Mouse (Mus musculus) neural tube, embryonic 15.5 days (tissue): ENCODE measurements around the gene Spint4. TPM values are rescaled to one million over a fixed set of nuclear protein-coding genes. Genes with fewer than 3 reads are reported as not detected.
A peak's percentile ranks its signal among the peaks of the same experiment; 100 is the strongest.

Source experiments
- ATAC-seq: fragments of 200-750 bp; cut with Nextera tagmentation; 2 replicates; pipeline ENCODE4 v1.8.0; 2017; ENCODE audit warnings: mild to moderate bottlenecking, moderate TSS enrichment, moderate library complexity; ENCODE audit not compliant: low FRiP score
- H3K27ac ChIP-seq: fragments of 300-500 bp; sonication (generic); replicated peaks from 2 replicates; pipeline ENCODE4 v1.5.1; 2015; ENCODE audit warnings: mild to moderate bottlenecking, inconsistent platforms
- H3K27me3 ChIP-seq: fragments of 300-500 bp; sonication (generic); replicated peaks from 2 replicates; pipeline ENCODE4 v1.6.1; 2015; ENCODE audit warnings: inconsistent platforms
- H3K36me3 ChIP-seq: fragments of 300-500 bp; sonication (generic); 2 replicates; pipeline ENCODE4 v1.6.1; 2015; ENCODE audit warnings: inconsistent platforms
- H3K4me1 ChIP-seq: fragments of 300-500 bp; sonication (generic); 2 replicates; pipeline ENCODE4 v1.6.1; 2015; ENCODE audit warnings: inconsistent platforms
- H3K4me2 ChIP-seq: fragments of 300-500 bp; sonication (generic); 2 replicates; pipeline ENCODE4 v1.6.1; 2015; ENCODE audit warnings: inconsistent platforms, mild to moderate bottlenecking, moderate library complexity
- H3K4me3 ChIP-seq: fragments of 300-500 bp; sonication (generic); replicated peaks from 2 replicates; pipeline ENCODE4 v1.5.1; 2015; ENCODE audit warnings: mild to moderate bottlenecking, inconsistent platforms
- H3K9ac ChIP-seq: fragments of 300-500 bp; sonication (generic); replicated peaks from 2 replicates; pipeline ENCODE4 v1.6.1; 2015; ENCODE audit warnings: mild to moderate bottlenecking, inconsistent platforms
- H3K9me3 ChIP-seq: fragments of 300-500 bp; sonication (generic); replicated peaks from 2 replicates; pipeline ENCODE4 v1.6.1; 2016; ENCODE audit warnings: inconsistent platforms
- WGBS: fragments of 180-500 bp; shearing (Covaris S2); methylation state at CpG from one replicate; pipeline ENCODE4 v1.1.7; 2015; ENCODE audit warnings: mixed read lengths; 5-methylcytosine and 5-hydroxymethylcytosine counted together
- polyA plus RNA-seq: library from polyadenylated mRNA; unstranded; fragments of >200 nt; fragmentation: Nextera tagmentation; extraction: Ambion mirVana; gene quantifications from 2 replicates; pipeline ENCODE4 v1.2.1, GENCODE M21; 2015

Gene Spint4
- polyA plus RNA-seq, result not detected in 2 replicates

- WGBS, result 72% methylated on average over 4 of the region's 4 CpGs
- Histone ChIP-seq H3K4me2 (no peak within 1 kb of the TSS), H3K36me3 (no peaks in the 10 kb centered on the region), H3K4me3 (no peak within 1 kb of the TSS), H3K9me3 (no peaks in the 10 kb centered on the region), H3K27ac (no peak within 1 kb of the TSS), H3K27me3 (no peaks in the 10 kb centered on the region), H3K9ac (no peak within 1 kb of the TSS), H3K4me1 (no peaks in the 10 kb centered on the region)
- ATAC-seq, result no peak
These were observed at the start of gene Spint4 for GRCm38 (mm10) chr2:164698201-164698600. TSS of gene Spint4 (plus strand) at chr2:164698501.

GRCm38 (mm10) chr2:164655858-164656257, 42.4 kb upstream of the Spint4 start, which contains the start of gene Wfdc10:
TSS of gene Wfdc10 (plus strand) at chr2:164656046.
- no peak for ATAC-seq

GRCm38 (mm10) chr2:164656483-164656882, 41.8 kb upstream of the Spint4 start, which contains the start of gene Wfdc9:
TSS of gene Wfdc9 (minus strand) at chr2:164656583.
- Histone ChIP-seq H3K27ac (no peak within 1 kb of the TSS), H3K4me2 (no peak within 1 kb of the TSS), H3K4me1 (no peaks in the 10 kb centered on the region), H3K4me3 (no peak within 1 kb of the TSS), H3K27me3 (no peaks in the 10 kb centered on the region), H3K9ac (no peak within 1 kb of the TSS), H3K9me3 (no peaks in the 10 kb centered on the region), H3K36me3 (no peaks in the 10 kb centered on the region)
- whole genome bisulfite sequencing, result 90% methylated on average over 9 of the region's 9 CpGs
- no peak for ATAC-seq

More at GRCm38 (mm10) chr2:164655858-164656257, 42.4 kb upstream of the Spint4 start, which contains the start of gene Wfdc10:
- Histone ChIP-seq H3K4me2 (no peak within 1 kb of the TSS), H3K36me3 (no peaks in the 10 kb centered on the region), H3K4me3 (no peak within 1 kb of the TSS), H3K9me3 (no peaks in the 10 kb centered on the region), H3K27ac (no peak within 1 kb of the TSS), H3K9ac (no peak within 1 kb of the TSS), H3K27me3 (no peaks in the 10 kb centered on the region), H3K4me1 (no peaks in the 10 kb centered on the region)
- 17% methylated on average over 11 of the region's 11 CpGs for WGBS

GRCm38 (mm10) chr2:164664851-164665250, 33.5 kb upstream of the Spint4 start:
- ATAC-seq, result no peak
- Histone ChIP-seq H3K9me3 (no peaks in the 10 kb centered on the region), H3K27ac (no peak overlapping the region), H3K36me3 (no peaks in the 10 kb centered on the region), H3K4me2 (no peak overlapping the region), H3K27me3 (no peaks in the 10 kb centered on the region), H3K4me1 (no peaks in the 10 kb centered on the region), H3K9ac (no peak overlapping the region), H3K4me3 (no peak overlapping the region)
- 88% methylated on average over 7 of the region's 7 CpGs for WGBS

- H3K36me3 ChIP-seq, result no peaks in the 10 kb centered on the region
- 81% methylated on average over 5 of the region's 5 CpGs for WGBS
- no peak overlapping the region for H3K4me3 ChIP-seq
- no peaks in the 10 kb centered on the region for H3K4me1 ChIP-seq
- no peak overlapping the region for H3K27ac ChIP-seq
- no peak overlapping the region for H3K9ac ChIP-seq
- no peak for ATAC-seq
- H3K27me3 ChIP-seq, result no peaks in the 10 kb centered on the region
- H3K4me2 ChIP-seq, result no peak overlapping the region
- H3K9me3 ChIP-seq, result no peaks in the 10 kb centered on the region
These were observed 28.0 kb upstream of the Spint4 start for GRCm38 (mm10) chr2:164670261-164670660.

GRCm38 (mm10) chr2:164670938-164671337, 27.4 kb upstream of the Spint4 start:
- Histone ChIP-seq H3K4me1 (no peaks in the 10 kb centered on the region), H3K9ac (no peak overlapping the region), H3K9me3 (no peaks in the 10 kb centered on the region), H3K27me3 (no peaks in the 10 kb centered on the region), H3K4me3 (no peak overlapping the region), H3K27ac (no peak overlapping the region), H3K36me3 (no peaks in the 10 kb centered on the region), H3K4me2 (no peak overlapping the region)
- ATAC-seq, result no peak
- 14% methylated on average over 1 of the region's 1 CpGs for WGBS

GRCm38 (mm10) chr2:164673987-164674386, 24.3 kb upstream of the Spint4 start, which contains the start of gene Wfdc11:
TSS of gene Wfdc11 (minus strand) at chr2:164674087.
- Histone ChIP-seq H3K4me3 (no peak within 1 kb of the TSS), H3K4me1 (peaks cover 5% of the 10 kb centered on the region), H3K27me3 (no peaks in the 10 kb centered on the region), H3K9ac (no peak within 1 kb of the TSS), H3K4me2 (no peak within 1 kb of the TSS), H3K36me3 (no peaks in the 10 kb centered on the region), H3K27ac (no peak within 1 kb of the TSS), H3K9me3 (no peaks in the 10 kb centered on the region)
- ATAC-seq, result no peak
- WGBS, result 87% methylated on average over 7 of the region's 7 CpGs

- whole genome bisulfite sequencing, result 83% methylated on average over 7 of the region's 7 CpGs
- Histone ChIP-seq H3K4me1 (peaks cover 10% of the 10 kb centered on the region), H3K27me3 (no peaks in the 10 kb centered on the region)
These were observed 22.2 kb upstream of the Spint4 start for GRCm38 (mm10) chr2:164676103-164676502.

GRCm38 (mm10) chr2:164676916-164677685, 21.2 kb upstream of the Spint4 start:
- Histone ChIP-seq H3K9ac (no peak overlapping the region), H3K27ac (no peak overlapping the region), H3K4me1 (peaks cover 10% of the 10 kb centered on the region), H3K9me3 (no peaks in the 10 kb centered on the region), H3K27me3 (no peaks in the 10 kb centered on the region), H3K4me3 (no peak overlapping the region), H3K4me2 (no peak overlapping the region), H3K36me3 (no peaks in the 10 kb centered on the region)
- no peak for ATAC-seq
- WGBS, result 85% methylated on average over 16 of the region's 16 CpGs

More at GRCm38 (mm10) chr2:164676103-164676502, 22.2 kb upstream of the Spint4 start:
- H3K27ac ChIP-seq, result no peak overlapping the region
- no peaks in the 10 kb centered on the region for H3K9me3 ChIP-seq
- no peaks in the 10 kb centered on the region for H3K36me3 ChIP-seq
- no peak overlapping the region for H3K4me3 ChIP-seq
- H3K9ac ChIP-seq, result no peak overlapping the region
- no peak for ATAC-seq
- H3K4me2 ChIP-seq, result no peak overlapping the region

- Histone ChIP-seq H3K9ac (peak overlapping the region; percentile 40), H3K36me3 (no peaks in the 10 kb centered on the region)
- 20% methylated on average over 19 of the region's 19 CpGs for WGBS
These were observed 19.3 kb upstream of the Spint4 start for GRCm38 (mm10) chr2:164678848-164679625.

GRCm38 (mm10) chr2:164679906-164680305, 18.4 kb upstream of the Spint4 start:
- H3K4me2 ChIP-seq, result no peak overlapping the region
- peaks cover 10% of the 10 kb centered on the region for H3K4me1 ChIP-seq
- no peak overlapping the region for H3K9ac ChIP-seq
- no peak overlapping the region for H3K27ac ChIP-seq
- no peaks in the 10 kb centered on the region for H3K36me3 ChIP-seq
- H3K4me3 ChIP-seq, result no peak overlapping the region
- no peak for ATAC-seq
- no peaks in the 10 kb centered on the region for H3K27me3 ChIP-seq
- 49% methylated on average over 3 of the region's 3 CpGs for WGBS
- H3K9me3 ChIP-seq, result no peaks in the 10 kb centered on the region

More at GRCm38 (mm10) chr2:164678848-164679625, 19.3 kb upstream of the Spint4 start:
- Histone ChIP-seq H3K27me3 (no peaks in the 10 kb centered on the region), H3K4me2 (peak overlapping the region; percentile 57), H3K4me1 (peaks cover 10% of the 10 kb centered on the region), H3K9me3 (no peaks in the 10 kb centered on the region), H3K4me3 (peak overlapping the region; percentile 37), H3K27ac (no peak overlapping the region)
- ATAC-seq, result peak; percentile 35
